Mouse (Mus musculus): ENCODE measurements around the gene Rab22a.
"Not testable (repeated sequence)": the region's sequence is repeated elsewhere in the genome, so short reads cannot be mapped to it uniquely, and the experiment has no call there.

The Rab22a gene

GRCm38 (mm10) chr2:173714620-173715218 lies 55.2 kb downstream of the Rab22a start:
- in situ Hi-C loops (cut with MboI, MseI), result loop anchor here (5.0 kb wide), 1 partner anchor 857 kb away; no protein-coding TSS in a partner anchor

- in situ Hi-C loops (cut with MboI, MseI), result no loop called here
These were observed 57.4 kb downstream of the Rab22a start for GRCm38 (mm10) chr2:173716966-173717365.

- in situ Hi-C loops (cut with MboI, MseI), result not testable (repeated sequence)
These were observed 59.6 kb downstream of the Rab22a start, which contains the start of gene 1700010B08Rik for GRCm38 (mm10) chr2:173719115-173719514. Gene 1700010B08Rik (plus strand): TSS chr2:173719415.

- in situ Hi-C loops (cut with MboI, MseI), result no loop called here
These were observed 62.8 kb downstream of the Rab22a start for GRCm38 (mm10) chr2:173722251-173722857.

GRCm38 (mm10) chr2:173724382-173724781 lies 64.8 kb downstream of the Rab22a start:
- in situ Hi-C loops (cut with MboI, MseI), result no loop called here

- in situ Hi-C loops (cut with MboI, MseI), result no loop called here
These were observed 65.6 kb downstream of the Rab22a start for GRCm38 (mm10) chr2:173724940-173725807.

GRCm38 (mm10) chr2:173725819-173726218 lies 66.3 kb downstream of the Rab22a start:
- in situ Hi-C loops (cut with MboI, MseI), result no loop called here

- in situ Hi-C loops (cut with MboI, MseI), result no loop called here
These were observed 70.9 kb downstream of the Rab22a start for GRCm38 (mm10) chr2:173730444-173730966.

- in situ Hi-C loops (cut with MboI, MseI), result no loop called here
These were observed 74.9 kb downstream of the Rab22a start for GRCm38 (mm10) chr2:173734426-173734825.

- in situ Hi-C loops (cut with MboI, MseI), result loop anchor here (5.0 kb wide), 1 partner anchor 65 kb away; no protein-coding TSS in a partner anchor
These were observed 77.8 kb downstream of the Rab22a start, which contains the start of gene Vapb for GRCm38 (mm10) chr2:173737222-173737989. Gene Vapb (plus strand): TSS chr2:173737511.

- in situ Hi-C loops (cut with MboI, MseI), result loop anchor here (5.0 kb wide), 1 partner anchor 66 kb away; no protein-coding TSS in a partner anchor
These were observed 78.7 kb downstream of the Rab22a start for GRCm38 (mm10) chr2:173738232-173738631.

GRCm38 (mm10) chr2:173739107-173739506 lies 79.5 kb downstream of the Rab22a start:
- in situ Hi-C loops (cut with MboI, MseI), result loop anchor here (5.0 kb wide), 1 partner anchor 67 kb away; no protein-coding TSS in a partner anchor

GRCm38 (mm10) chr2:173742090-173742489 lies 82.5 kb downstream of the Rab22a start:
- in situ Hi-C loops (cut with MboI, MseI), result no loop called here

- in situ Hi-C loops (cut with MboI, MseI), result no loop called here
These were observed 83.2 kb downstream of the Rab22a start for GRCm38 (mm10) chr2:173742744-173743143.

GRCm38 (mm10) chr2:173744070-173744815 lies 84.7 kb downstream of the Rab22a start:
- in situ Hi-C loops (cut with MboI, MseI), result no loop called here

GRCm38 (mm10) chr2:173748961-173749659 lies 89.5 kb downstream of the Rab22a start:
- in situ Hi-C loops (cut with MboI, MseI), result no loop called here

- in situ Hi-C loops (cut with MboI, MseI), result no loop called here
These were observed 96.0 kb downstream of the Rab22a start for GRCm38 (mm10) chr2:173755433-173756144.
